Mouse (Mus musculus): ENCODE measurements around the gene Orm1.
"Not testable (repeated sequence)": the region's sequence is repeated elsewhere in the genome, so short reads cannot be mapped to it uniquely, and the experiment has no call there.

The Orm1 gene

GRCm38 (mm10) chr4:63344295-63344694 is at the start of gene Orm1:
Orm1 (plus strand) TSS chr4:63344560.
- DNase-seq (ENCODE audit: low spot score) = no peak

DNA sequence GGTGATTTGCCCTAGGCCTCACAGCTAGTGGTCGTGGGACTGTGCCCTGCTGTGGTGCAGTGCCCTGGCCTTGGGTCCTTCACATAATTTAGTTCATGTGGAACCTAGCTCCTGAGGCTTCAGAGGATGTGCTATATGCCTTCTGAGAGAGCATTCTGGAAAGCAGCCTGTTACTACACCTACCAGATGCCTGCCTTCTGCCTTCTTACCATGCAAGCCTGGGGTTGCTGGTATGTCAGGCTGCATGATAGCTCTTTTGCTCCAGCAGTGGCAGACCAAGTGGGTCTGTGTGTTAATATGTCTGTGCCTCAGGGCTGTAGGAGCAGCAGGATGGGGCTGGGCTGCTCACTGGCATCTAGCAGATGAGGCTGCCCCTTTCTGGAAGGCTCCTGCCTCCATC is 48.7 kb upstream of the Orm1 start:
- DNase-seq (ENCODE audit: low spot score) = no peak

GRCm38 (mm10) chr4:63296263-63296662 is 48.1 kb upstream of the Orm1 start:
- no peak for DNase-seq (ENCODE audit: low spot score)

- no peak for DNase-seq (ENCODE audit: low spot score)
These were observed 47.5 kb upstream of the Orm1 start for GRCm38 (mm10) chr4:63296876-63297275.

- no peak for DNase-seq (ENCODE audit: low spot score)
These were observed 46.2 kb upstream of the Orm1 start for GRCm38 (mm10) chr4:63298191-63298590.

GRCm38 (mm10) chr4:63302641-63303040 is 41.7 kb upstream of the Orm1 start:
- no peak for DNase-seq (ENCODE audit: low spot score)

- DNase-seq (ENCODE audit: low spot score) = peak; percentile 79
These were observed 36.9 kb upstream of the Orm1 start for GRCm38 (mm10) chr4:63307175-63308062.

- DNase-seq (ENCODE audit: low spot score) = no peak
These were observed 36.0 kb upstream of the Orm1 start for GRCm38 (mm10) chr4:63308316-63308715.

DNA sequence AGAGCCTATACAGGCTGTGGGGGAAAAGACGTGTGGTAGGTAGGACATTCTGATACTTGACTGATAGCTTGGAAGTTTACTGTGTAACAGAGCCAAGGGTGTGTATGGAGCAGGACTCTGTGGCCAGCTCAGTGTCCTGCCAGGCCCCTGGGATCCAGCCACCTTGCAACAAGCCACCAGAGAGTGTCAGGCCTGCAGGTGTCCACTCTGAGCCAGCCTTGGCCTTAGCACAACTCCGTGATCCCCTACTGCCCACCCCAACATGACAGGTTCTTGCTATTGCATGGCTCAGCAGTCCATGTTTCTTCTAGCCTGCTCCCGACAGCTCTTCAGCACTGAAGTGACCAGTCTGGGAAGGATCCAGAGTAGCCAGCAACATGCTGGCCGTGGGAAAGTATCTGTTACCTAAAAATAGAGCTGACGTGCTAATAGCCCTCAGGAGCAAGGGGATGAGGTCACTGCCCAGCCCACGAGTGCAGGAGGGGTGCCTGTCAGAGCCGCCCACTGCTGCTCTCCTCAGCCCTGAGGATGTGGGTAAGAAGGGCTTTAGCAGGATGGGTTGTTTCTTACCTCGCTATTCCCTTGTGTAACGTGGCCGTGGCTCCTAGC is 34.0 kb upstream of the Orm1 start:
- DNase-seq (ENCODE audit: low spot score) = no peak

- no peak for DNase-seq (ENCODE audit: low spot score)
These were observed 32.9 kb upstream of the Orm1 start for GRCm38 (mm10) chr4:63311426-63311825.

- DNase-seq (ENCODE audit: low spot score) = no peak
These were observed 30.3 kb upstream of the Orm1 start for GRCm38 (mm10) chr4:63314063-63314462.

DNA sequence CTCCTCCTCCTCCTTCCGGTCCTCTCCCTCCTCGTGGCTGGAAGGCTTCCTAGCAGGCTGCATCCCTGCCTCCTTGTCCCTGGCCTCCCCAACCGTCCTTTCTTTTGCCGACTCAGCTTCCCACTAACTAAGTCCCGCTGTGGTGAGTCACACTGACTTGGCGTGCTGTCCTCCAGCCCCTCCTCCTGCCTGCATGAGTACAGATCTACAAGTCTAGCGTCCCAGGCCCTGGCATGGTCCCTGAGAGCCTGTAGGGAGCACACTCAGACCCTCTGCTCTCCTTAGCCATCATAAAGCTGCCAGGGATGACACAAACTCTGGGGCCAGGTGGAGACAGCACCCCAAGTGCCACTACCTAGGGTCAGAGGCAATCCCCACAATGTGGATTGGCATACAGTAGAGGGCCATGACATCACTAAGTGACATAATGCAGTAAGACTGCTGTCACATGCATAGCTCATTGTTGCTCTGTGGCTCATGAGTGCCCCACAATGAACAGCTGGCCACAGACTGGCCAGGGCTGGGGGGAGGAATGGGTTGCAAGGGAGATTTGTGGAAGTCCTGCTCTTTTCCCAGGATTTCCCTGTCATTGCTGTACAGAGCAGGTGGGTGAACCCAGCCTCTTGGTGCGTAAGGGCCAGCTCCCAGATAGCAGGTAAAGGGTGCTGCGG is 28.1 kb upstream of the Orm1 start:
- DNase-seq (ENCODE audit: low spot score) = no peak

- DNase-seq (ENCODE audit: low spot score) = not testable (repeated sequence)
These were observed 24.8 kb upstream of the Orm1 start for GRCm38 (mm10) chr4:63319566-63319965.

DNA sequence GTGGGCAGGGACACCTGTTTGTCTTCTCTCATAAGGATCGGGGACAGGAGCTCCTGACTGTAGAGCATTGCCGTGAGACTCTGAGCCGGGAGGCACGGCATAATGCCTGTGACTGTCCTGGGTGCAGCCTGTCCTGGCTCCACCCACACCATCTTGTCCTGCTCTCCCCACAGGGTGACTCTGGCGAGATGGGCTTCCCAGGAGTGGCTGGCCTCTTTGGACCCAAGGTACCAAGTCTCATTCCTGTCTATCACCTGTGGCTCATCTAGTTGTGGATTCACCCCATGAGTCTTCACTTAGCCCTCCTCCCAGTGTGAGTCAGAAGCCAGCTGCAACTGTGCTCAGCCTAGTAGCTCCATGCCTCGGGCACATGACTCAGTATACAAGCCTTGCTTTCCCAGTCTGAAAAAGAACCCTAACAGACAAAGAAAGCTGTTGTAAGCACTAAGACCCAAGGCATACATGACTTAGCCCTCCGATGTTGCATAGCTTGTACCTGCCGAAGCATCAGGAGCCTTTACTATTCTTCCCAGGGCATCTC is 21.0 kb upstream of the Orm1 start:
- no peak for DNase-seq (ENCODE audit: low spot score)

DNA sequence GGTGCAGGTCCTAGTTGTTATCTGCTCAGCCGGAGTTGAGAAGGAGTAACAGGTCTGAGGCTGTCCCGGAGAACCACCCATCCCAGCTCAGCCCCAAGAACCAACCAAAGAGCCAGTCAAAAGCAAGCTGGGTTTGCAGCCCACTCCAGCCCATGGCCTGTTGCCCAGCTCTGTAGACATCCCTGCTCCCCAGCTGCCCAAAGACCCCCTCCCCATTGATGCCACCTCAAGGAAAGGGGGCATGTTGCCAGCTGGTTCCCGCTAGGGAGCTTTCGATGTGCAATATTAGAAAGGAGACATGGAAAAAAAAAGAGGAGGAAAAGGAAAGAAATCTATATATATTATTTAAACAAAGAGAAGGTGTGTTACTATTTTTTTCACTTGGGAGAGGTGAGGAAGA is 11.0 kb upstream of the Orm1 start:
- DNase-seq (ENCODE audit: low spot score) = no peak

DNA sequence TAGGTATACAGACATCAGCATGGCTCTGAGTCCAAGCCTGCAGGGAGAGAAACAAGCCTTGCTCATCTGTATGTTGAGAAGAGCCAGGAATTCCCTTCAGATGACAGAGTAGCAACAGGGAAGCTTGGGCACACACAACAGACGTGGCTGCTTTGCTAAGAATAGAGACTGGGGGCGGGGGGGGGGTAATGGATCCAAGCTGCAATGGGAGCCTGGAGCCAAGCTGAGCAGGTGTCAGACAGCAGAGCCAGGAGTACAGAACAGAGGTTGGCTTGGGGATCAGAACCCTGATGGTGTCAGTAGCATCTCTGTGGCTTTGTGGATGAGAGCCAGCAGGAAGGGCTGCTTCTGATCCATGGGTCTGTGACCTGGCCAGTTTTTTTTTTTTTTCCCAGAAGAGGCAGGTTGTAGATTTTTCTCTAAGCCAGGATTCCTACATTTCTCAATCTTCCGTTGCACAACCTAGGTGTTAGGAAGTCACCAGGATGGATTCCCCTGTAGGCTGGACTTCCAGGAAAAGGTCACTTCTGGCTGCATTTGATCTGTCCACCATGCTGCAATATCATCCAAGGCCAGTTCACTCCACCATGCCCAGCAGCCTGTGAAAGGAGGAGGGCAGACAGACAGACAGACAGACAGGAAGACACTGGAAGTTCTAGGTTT is 5.8 kb upstream of the Orm1 start:
- no peak for DNase-seq (ENCODE audit: low spot score)

DNA sequence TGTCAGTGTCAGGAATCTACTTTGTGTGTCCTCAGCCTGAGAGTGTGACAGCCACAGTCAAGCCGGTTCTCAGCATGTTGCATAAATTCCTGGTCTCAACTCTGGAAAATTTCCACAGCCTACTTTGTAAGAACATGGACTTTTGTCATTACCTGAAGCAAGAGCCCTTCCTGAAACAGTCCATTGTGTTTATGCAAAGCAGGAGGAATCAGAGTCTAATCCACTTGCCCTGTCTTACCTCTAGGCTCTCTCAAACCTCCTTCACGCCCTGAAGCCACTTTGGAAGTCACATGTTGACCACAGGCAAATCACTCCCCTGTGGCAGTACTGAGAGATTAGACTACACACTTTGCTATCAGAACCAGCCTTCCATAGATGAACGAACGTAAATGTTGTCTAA is 1.9 kb upstream of the Orm1 start:
- DNase-seq (ENCODE audit: low spot score) = no peak

DNA sequence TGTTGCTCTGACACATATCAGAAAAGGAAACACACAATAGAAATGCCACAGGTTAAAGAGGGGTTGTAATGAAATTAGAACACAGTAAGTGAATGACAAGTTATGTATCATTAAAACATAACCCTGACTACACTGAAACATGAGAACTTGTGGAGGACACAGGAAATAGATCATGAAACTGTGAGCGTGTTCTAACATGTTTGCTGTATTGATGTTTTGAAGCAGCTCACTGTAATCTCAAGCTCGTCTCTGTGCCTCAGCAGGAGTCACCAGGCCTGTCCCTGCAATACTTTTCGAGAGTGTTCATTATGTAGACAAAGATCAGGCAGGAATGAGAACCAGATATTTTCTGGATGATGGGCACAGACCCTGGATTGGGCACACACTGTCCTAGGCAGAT is 752 bp upstream of the Orm1 start:
- DNase-seq (ENCODE audit: low spot score) = no peak

DNA sequence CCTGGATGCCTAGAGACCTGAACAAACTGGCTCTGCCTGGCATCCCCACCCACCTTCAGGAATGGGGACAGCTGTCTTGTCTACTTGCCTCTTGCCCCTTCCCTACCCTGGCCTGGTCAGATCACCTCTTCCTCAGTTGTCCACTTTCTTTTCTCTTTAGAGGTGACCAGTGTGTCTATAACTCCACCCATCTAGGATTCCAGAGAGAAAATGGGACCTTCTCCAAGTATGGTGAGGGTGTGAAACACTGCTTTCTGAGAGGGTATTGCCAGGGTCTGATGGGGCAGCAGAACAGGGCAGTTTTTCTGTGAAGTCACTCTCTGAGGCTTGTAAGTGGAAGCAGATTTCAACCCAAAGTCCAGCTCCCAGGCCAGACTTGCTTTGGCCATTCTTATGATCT is 901 bp downstream of the Orm1 start:
- no peak for DNase-seq (ENCODE audit: low spot score)

DNA sequence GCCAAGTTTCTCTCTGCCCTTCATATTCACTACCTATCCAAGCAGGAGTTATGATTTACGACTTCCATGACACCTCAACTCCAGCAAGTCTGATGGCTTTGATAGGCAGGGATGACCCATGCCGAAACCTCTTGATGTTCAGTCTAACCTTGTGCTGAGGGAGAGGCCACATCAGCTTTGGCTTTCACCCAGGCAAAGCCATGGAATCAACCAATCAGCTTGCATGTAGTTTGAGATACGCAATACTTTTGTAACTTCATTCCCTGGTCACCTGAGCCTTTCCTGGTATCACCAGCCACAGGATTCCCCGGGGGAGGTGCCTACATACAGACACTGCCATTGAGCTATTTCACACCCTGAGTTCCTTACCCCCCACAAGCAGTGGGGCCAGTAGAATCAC is 2.3 kb downstream of the Orm1 start:
- no peak for DNase-seq (ENCODE audit: low spot score)

DNA sequence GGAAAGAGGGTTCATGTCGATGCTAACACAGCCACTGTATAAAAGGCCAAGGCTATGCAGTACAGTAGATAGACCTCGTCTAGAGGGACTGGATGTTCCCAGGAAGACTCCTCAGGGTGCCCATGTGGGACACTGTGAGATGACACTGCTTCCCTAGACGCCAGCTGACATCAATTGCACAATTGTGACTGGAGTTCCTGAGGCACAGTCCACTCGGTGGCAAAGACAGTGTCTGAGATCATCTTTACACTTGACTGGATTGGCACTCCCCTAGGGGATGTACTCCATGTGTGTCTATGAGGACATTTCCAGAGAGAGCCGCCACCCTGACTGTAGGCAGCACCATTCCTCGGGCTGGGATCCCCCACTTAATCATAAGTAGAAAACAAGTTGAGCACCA is 4.2 kb downstream of the Orm1 start:
- no peak for DNase-seq (ENCODE audit: low spot score)

Data from layer of hippocampus, adult 9-10 months (tissue).